Comparison of ENCODE assay signal across 26 mouse cellular contexts in the genomic region with DNA sequence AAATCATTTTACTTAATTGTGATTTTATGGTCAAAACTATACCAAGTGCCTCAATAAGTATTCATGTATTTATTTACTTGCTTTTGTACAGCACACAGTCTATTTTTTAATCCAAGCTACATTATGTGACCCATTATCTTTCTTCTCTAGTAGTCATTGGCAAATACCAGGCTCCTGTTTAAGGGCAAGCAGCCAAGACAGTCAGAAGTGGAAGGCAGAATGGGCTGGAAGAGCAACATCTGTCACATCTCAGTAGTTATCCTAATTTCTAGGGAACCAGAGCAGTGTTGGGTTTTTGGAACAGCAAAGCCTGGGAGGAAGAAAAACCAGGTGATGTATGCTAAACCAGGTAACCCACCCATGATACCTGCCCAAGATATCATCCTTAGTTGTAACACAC.
DNase-seq lines count a peak whose midpoint lies in the region; ATAC-seq and TF ChIP-seq lines count a peak whose summit lies in the region.
"Had no signal": no experiment of that assay in that cellular context is flagged by ENCODE, and none has a peak within 500 bp of the region (broad histone marks: within the 10 kb centered on the region; RNA-seq: fewer than 3 reads in every experiment).

No protein-coding gene starts in this region.

- no peak for TF ChIP-seq POLR2A in brain, embryonic 14.5 days (IDR thresholded peaks at IDR 0.05; ENCODE audit: borderline replicate concordance, extremely low read depth, insufficient read depth, insufficient read length, poor library complexity, severe bottlenecking)

- H3K4me2 ChIP-seq in midbrain, postnatal 0 days (ENCODE audit: low read depth, low read length, poor library complexity, severe bottlenecking), result no peak overlapping the region
- no peak overlapping the region for H3K4me2 ChIP-seq in midbrain, embryonic 14.5 days (ENCODE audit: low read length)
- H3K4me2 ChIP-seq: embryonic facial prominence, embryonic 12.5 days; embryonic facial prominence, embryonic 15.5 days; heart, embryonic 12.5 days; heart, embryonic 15.5 days; hindbrain, embryonic 14.5 days had no signal

- H3K27me3 ChIP-seq in midbrain, postnatal 0 days (ENCODE audit: insufficient read depth, low read length), result no peaks in the 10 kb centered on the region
- H3K27me3 ChIP-seq in midbrain, embryonic 14.5 days (ENCODE audit: control insufficient read depth, insufficient read depth, low read length), result no peaks in the 10 kb centered on the region
- H3K27me3 ChIP-seq: embryonic facial prominence, embryonic 12.5 days; embryonic facial prominence, embryonic 15.5 days; heart, embryonic 12.5 days; heart, embryonic 15.5 days had no signal

- ATAC-seq in midbrain, postnatal 0 days (ENCODE audit: low FRiP score), result no peak
- ATAC-seq in midbrain, embryonic 14.5 days (ENCODE audit: low FRiP score, low TSS enrichment), result no peak
- ATAC-seq: CD4-positive, CD25-positive, alpha-beta regulatory T cell, adult 4 months; forebrain, embryonic 14.5 days; forebrain, postnatal 0 days; intestine, postnatal 0 days had no signal

- DNase-seq in cerebellum, postnatal 14 days, result peak; percentile 32 to 55
- DNase-seq in cerebellum, adult 8-10 months, result no peak
- DNase-seq in midbrain, postnatal 0 days (ENCODE audit: low spot score), result peak; percentile 15
- no peak for DNase-seq in midbrain, embryonic 14.5 days
- DNase-seq in brain, embryonic 14.5 days (ENCODE audit: low read depth), result peak; percentile 10
- DNase-seq in thymus, adult 18-20 months, result no peak
- DNase-seq: adrenal gland, adult 8-10 months; adrenal gland, postnatal 25 days; cerebellum, adult 18-20 months; cerebellum, adult 9-11 months; forebrain, postnatal 0 days; gastrocnemius, adult 2 months; gastrocnemius, postnatal 14 days; heart, adult 18-20 months; heart, postnatal 10 days; heart, postnatal 36 days; kidney, adult 2 months had no signal

- H3K27ac ChIP-seq in midbrain, postnatal 0 days (ENCODE audit: low read depth, low read length), result no peak overlapping the region
- H3K27ac ChIP-seq in midbrain, embryonic 14.5 days (replicated peaks; ENCODE audit: low read depth, low read length), result no peak overlapping the region
- H3K27ac ChIP-seq: embryonic facial prominence, embryonic 12.5 days; embryonic facial prominence, embryonic 15.5 days; gastrocnemius, adult 2 months; heart, embryonic 15.5 days; hindbrain, embryonic 10.5 days; hindbrain, embryonic 14.5 days had no signal

- H3K4me3 ChIP-seq in midbrain, postnatal 0 days (ENCODE audit: low read depth, low read length), result no peak overlapping the region
- no peak overlapping the region for H3K4me3 ChIP-seq in midbrain, embryonic 14.5 days (replicated peaks; ENCODE audit: low read depth, low read length)
- H3K4me3 ChIP-seq: embryonic facial prominence, embryonic 12.5 days; embryonic facial prominence, embryonic 15.5 days; gastrocnemius, adult 2 months; heart, embryonic 12.5 days; heart, embryonic 15.5 days; hindbrain, embryonic 10.5 days had no signal

- no peaks in the 10 kb centered on the region for H3K4me1 ChIP-seq in midbrain, postnatal 0 days (ENCODE audit: insufficient read depth, low read length)
- H3K4me1 ChIP-seq in midbrain, embryonic 14.5 days (ENCODE audit: control insufficient read depth, insufficient read depth, low read length), result no peaks in the 10 kb centered on the region
- H3K4me1 ChIP-seq: embryonic facial prominence, embryonic 12.5 days; embryonic facial prominence, embryonic 15.5 days; heart, embryonic 12.5 days; heart, embryonic 15.5 days; hindbrain, embryonic 10.5 days had no signal

- no peak for TF ChIP-seq CTCF in midbrain, postnatal 0 days (IDR thresholded peaks at IDR 0.05)
- no peak for TF ChIP-seq CTCF in brain, embryonic 14.5 days (IDR thresholded peaks at IDR 0.05; ENCODE audit: borderline replicate concordance, extremely low read depth, insufficient read depth, insufficient read length)

- no peaks in the 10 kb centered on the region for H3K9me3 ChIP-seq in midbrain, postnatal 0 days (ENCODE audit: low read length)
- H3K9me3 ChIP-seq in midbrain, embryonic 14.5 days (ENCODE audit: control insufficient read depth, low read length), result no peaks in the 10 kb centered on the region
- H3K9me3 ChIP-seq: embryonic facial prominence, embryonic 12.5 days; embryonic facial prominence, embryonic 15.5 days; heart, embryonic 12.5 days; heart, embryonic 15.5 days; hindbrain, embryonic 10.5 days had no signal

- no peaks in the 10 kb centered on the region for H3K36me3 ChIP-seq in midbrain, postnatal 0 days (ENCODE audit: insufficient read depth, low read length)
- H3K36me3 ChIP-seq in midbrain, embryonic 14.5 days (ENCODE audit: control insufficient read depth, insufficient read depth, low read length), result no peaks in the 10 kb centered on the region
- H3K36me3 ChIP-seq: embryonic facial prominence, embryonic 12.5 days; embryonic facial prominence, embryonic 15.5 days; heart, embryonic 12.5 days; heart, embryonic 15.5 days; hindbrain, embryonic 10.5 days had no signal

- no peak overlapping the region for H3K9ac ChIP-seq in midbrain, postnatal 0 days (replicated peaks; ENCODE audit: low read length, poor library complexity, severe bottlenecking)
- H3K9ac ChIP-seq in midbrain, embryonic 14.5 days (replicated peaks; ENCODE audit: low read length), result no peak overlapping the region
- H3K9ac ChIP-seq: embryonic facial prominence, embryonic 12.5 days; embryonic facial prominence, embryonic 15.5 days; forebrain, postnatal 0 days; heart, embryonic 12.5 days; heart, embryonic 15.5 days; hindbrain, embryonic 14.5 days had no signal

Comparison
In these comparisons a context has a peak if more than half of its experiments do, and no peak if none do; other contexts are left out.
1. DNase-seq: peak in cerebellum, postnatal 14 days (2 of 2), midbrain, postnatal 0 days (single experiment) and brain, embryonic 14.5 days (single experiment); none in cerebellum, adult 8-10 months (single experiment), midbrain, embryonic 14.5 days (single experiment) and thymus, adult 18-20 months (0 of 2).